Mouse (Mus musculus): Measurements from ENCODE around the gene Trip10. TPM values are rescaled to one million over a fixed set of nuclear protein-coding genes. Genes with fewer than 3 reads are reported as not detected.
"Not testable (repeated sequence)": the region's sequence is repeated elsewhere in the genome, so short reads cannot be mapped to it uniquely, and the experiment has no call there.

Gene Trip10
- total RNA-seq, 2 experiments from 2014 or later, result 39.2 to 56.6 TPM

- DNase-seq, result no peak
These were observed 14.9 kb downstream of the Trip10 start for GRCm38 (mm10) chr17:57264164-57264563.

- peak; percentile 90 for DNase-seq
These were observed 16.0 kb downstream of the Trip10 start for GRCm38 (mm10) chr17:57264972-57265945.

GRCm38 (mm10) chr17:57267556-57268126, 18.4 kb downstream of the Trip10 start:
- DNase-seq, result peak; percentile 40

GRCm38 (mm10) chr17:57271301-57271700, 22.0 kb downstream of the Trip10 start:
- DNase-seq, result no peak

- no peak for DNase-seq
These were observed 24.6 kb downstream of the Trip10 start for GRCm38 (mm10) chr17:57273846-57274245.

GRCm38 (mm10) chr17:57274686-57275085, 25.4 kb downstream of the Trip10 start:
- no peak for DNase-seq

GRCm38 (mm10) chr17:57275111-57275996, 26.1 kb downstream of the Trip10 start:
- DNase-seq, result peak; percentile 96

- DNase-seq, result peak; percentile 40
These were observed 26.7 kb downstream of the Trip10 start for GRCm38 (mm10) chr17:57275997-57276351.

- DNase-seq, result peak; percentile 78
These were observed 27.4 kb downstream of the Trip10 start for GRCm38 (mm10) chr17:57276634-57277121.

GRCm38 (mm10) chr17:57277598-57278261, 28.5 kb downstream of the Trip10 start:
- DNase-seq, result not testable (repeated sequence)

- no peak for DNase-seq
These were observed 29.3 kb downstream of the Trip10 start for GRCm38 (mm10) chr17:57278537-57278936.

GRCm38 (mm10) chr17:57278943-57279590, 29.8 kb downstream of the Trip10 start, which contains the start of gene Vav1:
Vav1 (plus strand) TSS chr17:57279100.
- DNase-seq, result no peak

- no peak for DNase-seq
These were observed 30.5 kb downstream of the Trip10 start for GRCm38 (mm10) chr17:57279591-57280224.

- peak; percentile 36 for DNase-seq
These were observed 31.2 kb downstream of the Trip10 start for GRCm38 (mm10) chr17:57280411-57280810.

GRCm38 (mm10) chr17:57283906-57284305, 34.7 kb downstream of the Trip10 start:
- DNase-seq, result no peak

GRCm38 (mm10) chr17:57285077-57285476, 35.8 kb downstream of the Trip10 start:
- DNase-seq, result no peak

- DNase-seq, result no peak
These were observed 37.6 kb downstream of the Trip10 start for GRCm38 (mm10) chr17:57286718-57287355.

- DNase-seq, result no peak
These were observed 40.0 kb downstream of the Trip10 start for GRCm38 (mm10) chr17:57289252-57289651.

GRCm38 (mm10) chr17:57290001-57290670, 40.9 kb downstream of the Trip10 start:
- DNase-seq, result no peak

Data from adrenal gland, postnatal 10 days (tissue).